Mouse (Mus musculus): Measurements from ENCODE around the gene Hps1. TPM values are rescaled to one million over a fixed set of nuclear protein-coding genes. Genes with fewer than 3 reads are reported as not detected.
"Not testable (repeated sequence)": the region's sequence is repeated elsewhere in the genome, so short reads cannot be mapped to it uniquely, and the experiment has no call there.

The Hps1 gene
- polyA plus RNA-seq, 1 experiment from 2014 or later, result 5.3 TPM

GRCm38 (mm10) chr19:42785562-42786220 lies 5.9 kb upstream of the Hps1 start:
- Histone ChIP-seq H3K36me3 (replicated peaks; ENCODE audit: insufficient read depth, low read length) (no peaks in the 10 kb centered on the region), H3K4me1 (ENCODE audit: insufficient read depth) (no peaks in the 10 kb centered on the region), H3K4me2 (ENCODE audit: low read depth, low read length) (no peak overlapping the region), H3K27ac (ENCODE audit: low read depth) (no peak overlapping the region), H3K4me3 (ENCODE audit: low read depth, low read length) (no peak overlapping the region), H3K9ac (replicated peaks) (no peak overlapping the region), H3K9me3 (ENCODE audit: low read length) (no peaks in the 10 kb centered on the region), H3K27me3 (ENCODE audit: insufficient read depth, low read length) (no peaks in the 10 kb centered on the region)
- ATAC-seq (no peak), DNase-seq (no peak)
- WGBS (ENCODE audit: insufficient replicate concordance), result 60% methylated on average over 8 of the region's 8 CpGs
- no peak for TF ChIP-seq CTCF (IDR thresholded peaks at IDR 0.05; ENCODE audit: low read depth)

DNA sequence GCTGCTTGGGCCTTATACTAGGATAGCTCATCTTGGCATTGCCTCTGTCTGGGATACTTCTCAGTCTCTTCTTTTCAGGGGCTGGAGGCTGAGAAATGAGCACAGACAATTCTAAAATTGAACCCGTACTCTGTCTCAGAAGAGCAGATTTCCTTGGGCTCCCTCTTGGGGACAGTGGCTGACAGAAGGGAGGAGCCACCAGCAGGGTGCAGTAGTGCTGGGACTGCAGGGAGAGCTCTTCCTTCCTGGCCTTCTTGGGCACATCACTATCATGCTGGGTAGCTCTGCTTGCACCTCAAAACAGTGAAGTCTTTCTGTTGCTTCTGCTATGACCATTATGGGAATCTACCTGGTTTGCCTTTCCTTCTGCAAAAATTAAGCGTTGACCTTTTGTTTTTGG lies 5.4 kb upstream of the Hps1 start:
- ATAC-seq (no peak), DNase-seq (no peak)
- Histone ChIP-seq H3K9ac (replicated peaks) (no peak overlapping the region), H3K4me3 (ENCODE audit: low read depth, low read length) (no peak overlapping the region), H3K36me3 (replicated peaks; ENCODE audit: insufficient read depth, low read length) (no peaks in the 10 kb centered on the region), H3K4me1 (ENCODE audit: insufficient read depth) (peaks cover under 1% of the 10 kb centered on the region; the same call in 1 of the 2 replicates), H3K27me3 (ENCODE audit: insufficient read depth, low read length) (no peaks in the 10 kb centered on the region), H3K27ac (ENCODE audit: low read depth) (no peak overlapping the region), H3K4me2 (ENCODE audit: low read depth, low read length) (no peak overlapping the region), H3K9me3 (ENCODE audit: low read length) (no peaks in the 10 kb centered on the region)
- 31% methylated on average over 2 of the region's 2 CpGs for WGBS (ENCODE audit: insufficient replicate concordance)
- peak; percentile 45 for TF ChIP-seq CTCF (IDR thresholded peaks at IDR 0.05; ENCODE audit: low read depth)
- TF ChIP-seq EP300 (IDR thresholded peaks at IDR 0.05; ENCODE audit: low read depth), result no peak

DNA sequence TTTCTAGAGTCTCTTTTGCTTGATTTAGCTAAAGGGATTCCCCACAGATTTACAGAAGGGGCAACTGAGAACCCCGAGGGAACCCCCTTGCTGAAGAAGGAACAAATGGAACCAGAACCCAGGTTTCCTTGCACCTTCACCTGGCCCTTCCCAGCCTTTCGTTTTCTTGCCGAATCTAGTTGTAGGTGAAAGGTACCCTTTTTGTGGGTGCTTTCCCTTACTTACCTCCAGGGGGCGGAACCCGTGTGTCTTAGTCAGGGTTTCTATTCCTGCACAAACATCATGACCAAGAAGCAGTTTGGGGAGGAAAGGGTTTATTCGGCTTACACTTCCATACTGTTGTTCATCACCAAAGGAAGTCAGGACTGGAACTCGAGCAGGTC lies 369 bp upstream of the Hps1 start:
- WGBS (ENCODE audit: insufficient replicate concordance), result 34% methylated on average over 7 of the region's 7 CpGs
- Histone ChIP-seq H3K27ac (ENCODE audit: low read depth) (peak overlapping the region; percentile 64; the same call in 1 of the 2 replicates), H3K9ac (replicated peaks) (peak overlapping the region; percentile 66), H3K4me3 (ENCODE audit: low read depth, low read length) (peak overlapping the region; percentile 58), H3K4me2 (ENCODE audit: low read depth, low read length) (peak overlapping the region; percentile 79)
- ATAC-seq, result 0 out of 2 replicates have a peak, but pooled peaks have one; percentile 1
- not testable (repeated sequence) for H3K9me3 ChIP-seq (ENCODE audit: low read length); H3K4me1 ChIP-seq (ENCODE audit: insufficient read depth); DNase-seq; H3K27me3 ChIP-seq (ENCODE audit: insufficient read depth, low read length); H3K36me3 ChIP-seq (replicated peaks; ENCODE audit: insufficient read depth, low read length)
- TF ChIP-seq CTCF (IDR thresholded peaks at IDR 0.05; ENCODE audit: low read depth), result peak; percentile 35

- ATAC-seq (no peak), DNase-seq (no peak)
- H3K9ac ChIP-seq (replicated peaks), result no peak overlapping the region
- H3K4me3 ChIP-seq (ENCODE audit: low read depth, low read length), result no peak overlapping the region
- WGBS (ENCODE audit: insufficient replicate concordance), result 70% methylated on average over 5 of the region's 5 CpGs
- no peak overlapping the region for H3K4me2 ChIP-seq (ENCODE audit: low read depth, low read length)
- no peaks in the 10 kb centered on the region for H3K9me3 ChIP-seq (ENCODE audit: low read length)
- H3K27ac ChIP-seq (ENCODE audit: low read depth), result no peak overlapping the region
- TF ChIP-seq EP300 (IDR thresholded peaks at IDR 0.05; ENCODE audit: low read depth), result no peak
- peak; percentile 46 for TF ChIP-seq CTCF (IDR thresholded peaks at IDR 0.05; ENCODE audit: low read depth)
- H3K4me1 ChIP-seq (ENCODE audit: insufficient read depth), result peaks cover 4% of the 10 kb centered on the region; the same call in 1 of the 2 replicates
- no peaks in the 10 kb centered on the region for H3K27me3 ChIP-seq (ENCODE audit: insufficient read depth, low read length)
- no peaks in the 10 kb centered on the region; the same call in 1 of the 2 replicates for H3K36me3 ChIP-seq (replicated peaks; ENCODE audit: insufficient read depth, low read length)
These were observed 2.0 kb downstream of the Hps1 start for GRCm38 (mm10) chr19:42777801-42778200.

GRCm38 (mm10) chr19:42776813-42777212 lies 3.0 kb downstream of the Hps1 start:
- H3K4me3 ChIP-seq (ENCODE audit: low read depth, low read length), result no peak overlapping the region
- peak; percentile 47 for DNase-seq

DNA sequence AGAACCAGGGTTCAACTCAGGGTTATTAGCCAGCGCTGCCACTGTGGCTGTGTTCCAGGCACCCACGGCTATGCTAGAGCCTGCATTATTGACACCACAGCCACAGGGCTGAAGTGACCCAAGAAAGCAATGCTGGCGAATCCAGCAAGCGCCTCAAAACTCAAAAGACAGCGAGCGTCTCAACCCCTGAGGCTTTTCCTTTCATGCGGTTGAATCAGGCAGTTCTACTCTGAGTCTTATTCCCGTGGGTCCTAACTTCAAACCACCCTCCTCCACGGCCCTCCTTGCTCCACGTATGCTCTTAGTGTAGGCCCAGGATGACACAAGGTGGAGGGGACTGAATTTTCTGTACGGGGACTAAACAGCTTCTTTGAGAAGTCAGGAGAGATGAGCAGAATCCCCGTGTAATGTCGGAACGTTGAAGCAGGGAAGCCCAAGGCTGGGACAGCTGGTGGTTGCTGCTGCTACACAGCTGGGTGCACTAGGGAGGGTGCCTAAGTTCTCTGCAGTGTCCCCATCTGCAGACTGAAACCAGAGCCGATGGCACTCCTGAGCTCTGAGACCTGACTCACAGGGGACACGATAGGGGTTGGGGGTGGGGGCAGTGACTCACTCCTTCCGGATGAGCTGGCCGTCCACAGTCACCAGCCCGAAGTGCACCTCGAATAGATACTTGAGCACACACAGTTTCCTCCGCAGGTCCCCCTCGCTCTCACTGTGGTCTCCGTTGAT lies 9.5 kb downstream of the Hps1 start:
- Histone ChIP-seq H3K4me1 (ENCODE audit: insufficient read depth) (no peaks in the 10 kb centered on the region), H3K36me3 (replicated peaks; ENCODE audit: insufficient read depth, low read length) (peaks cover 10% of the 10 kb centered on the region; the same call in 1 of the 2 replicates), H3K4me2 (ENCODE audit: low read depth, low read length) (no peak overlapping the region), H3K27me3 (ENCODE audit: insufficient read depth, low read length) (no peaks in the 10 kb centered on the region), H3K9me3 (ENCODE audit: low read length) (no peaks in the 10 kb centered on the region), H3K4me3 (ENCODE audit: low read depth, low read length) (no peak overlapping the region), H3K9ac (replicated peaks) (no peak overlapping the region), H3K27ac (ENCODE audit: low read depth) (no peak overlapping the region)
- no peak for TF ChIP-seq EP300 (IDR thresholded peaks at IDR 0.05; ENCODE audit: low read depth)
- no peak for TF ChIP-seq CTCF (IDR thresholded peaks at IDR 0.05; ENCODE audit: low read depth)
- WGBS (ENCODE audit: insufficient replicate concordance), result 79% methylated on average over 23 of the region's 23 CpGs
- DNase-seq (no peak), ATAC-seq (no peak)

More at GRCm38 (mm10) chr19:42776813-42777212, 3.0 kb downstream of the Hps1 start:
- Histone ChIP-seq H3K36me3 (replicated peaks; ENCODE audit: insufficient read depth, low read length) (no peaks in the 10 kb centered on the region; the same call in 1 of the 2 replicates), H3K4me2 (ENCODE audit: low read depth, low read length) (no peak overlapping the region), H3K4me1 (ENCODE audit: insufficient read depth) (peaks cover 4% of the 10 kb centered on the region; the same call in 1 of the 2 replicates), H3K9me3 (ENCODE audit: low read length) (no peaks in the 10 kb centered on the region), H3K9ac (replicated peaks) (no peak overlapping the region), H3K27me3 (ENCODE audit: insufficient read depth, low read length) (no peaks in the 10 kb centered on the region), H3K27ac (ENCODE audit: low read depth) (no peak overlapping the region)
- 83% methylated on average over 1 of the region's 1 CpGs for WGBS (ENCODE audit: insufficient replicate concordance)
- no peak for ATAC-seq
- TF ChIP-seq EP300 (IDR thresholded peaks at IDR 0.05; ENCODE audit: low read depth) (no peak), CTCF (IDR thresholded peaks at IDR 0.05; ENCODE audit: low read depth) (peak; percentile 64)
